Comparison of ENCODE assay signal across 18 mouse cellular contexts in genomic region chr9:110999856-111000255, GRCm38 (mm10). TPM values are rescaled to one million over a fixed set of nuclear protein-coding genes. Genes with fewer than 3 reads are reported as not detected.
DNase-seq lines count a peak whose midpoint lies in the region; ATAC-seq lines count a peak whose summit lies in the region.
"Had no signal": no experiment of that assay in that cellular context is flagged by ENCODE, and none has a peak within 500 bp of the region (broad histone marks: within the 10 kb centered on the region; RNA-seq: fewer than 3 reads in every experiment).

No protein-coding gene starts in this region.

- peak; percentile 34 for DNase-seq in adrenal gland, adult 8-10 months
- no peak for DNase-seq in adrenal gland, adult 18-20 months (ENCODE audit: low spot score in 2 of 2)
- DNase-seq in ovary, postnatal 36 days (ENCODE audit: low spot score), result peak; percentile 50
- no peak for DNase-seq in ovary, postnatal 14 days (ENCODE audit: low spot score)
- peak; percentile 68 to 82 for DNase-seq in kidney, postnatal 36 days
- no peak for DNase-seq in frontal cortex, postnatal 25 days (ENCODE audit: low spot score in 2 of 2)
- no peak for DNase-seq in cerebellum, postnatal 10 days
- DNase-seq: cerebellum, adult 9-11 months; forebrain, postnatal 0 days had no signal

- WGBS in neural tube, embryonic 15.5 days, result 83% methylated on average over 10 of the region's 10 CpGs

- no peaks in the 10 kb centered on the region for H3K27me3 ChIP-seq in neural tube, embryonic 15.5 days (replicated peaks)
- H3K27me3 ChIP-seq: embryonic facial prominence, embryonic 12.5 days; intestine, embryonic 15.5 days; midbrain, embryonic 12.5 days; neural tube, embryonic 13.5 days had no signal

- H3K4me1 ChIP-seq in neural tube, embryonic 15.5 days, result no peaks in the 10 kb centered on the region
- H3K4me1 ChIP-seq: embryonic facial prominence, embryonic 12.5 days; midbrain, embryonic 12.5 days had no signal

- no peak for ATAC-seq in neural tube, embryonic 15.5 days (ENCODE audit: low FRiP score)
- ATAC-seq: forebrain, postnatal 0 days; intestine, embryonic 15.5 days had no signal

- no peak overlapping the region for H3K4me2 ChIP-seq in neural tube, embryonic 15.5 days
- H3K4me2 ChIP-seq: embryonic facial prominence, embryonic 12.5 days; intestine, embryonic 15.5 days; midbrain, embryonic 12.5 days; neural tube, embryonic 13.5 days had no signal

- H3K36me3 ChIP-seq in neural tube, embryonic 15.5 days, result no peaks in the 10 kb centered on the region
- H3K36me3 ChIP-seq: embryonic facial prominence, embryonic 12.5 days; intestine, embryonic 15.5 days; midbrain, embryonic 12.5 days; neural tube, embryonic 13.5 days had no signal

- H3K9ac ChIP-seq in neural tube, embryonic 15.5 days (replicated peaks), result no peak overlapping the region
- H3K9ac ChIP-seq: embryonic facial prominence, embryonic 12.5 days; forebrain, postnatal 0 days; intestine, embryonic 15.5 days; midbrain, embryonic 12.5 days; neural tube, embryonic 13.5 days had no signal

- no peaks in the 10 kb centered on the region for H3K9me3 ChIP-seq in neural tube, embryonic 15.5 days (replicated peaks)
- H3K9me3 ChIP-seq: intestine, embryonic 15.5 days; midbrain, embryonic 12.5 days; neural tube, embryonic 13.5 days had no signal

- H3K4me3 ChIP-seq in neural tube, embryonic 15.5 days (replicated peaks), result no peak overlapping the region
- H3K4me3 ChIP-seq: embryonic facial prominence, embryonic 12.5 days; intestine, embryonic 15.5 days; midbrain, embryonic 12.5 days; neural tube, embryonic 13.5 days had no signal

- no peak overlapping the region for H3K27ac ChIP-seq in neural tube, embryonic 15.5 days (replicated peaks)
- H3K27ac ChIP-seq: embryonic facial prominence, embryonic 12.5 days; intestine, embryonic 15.5 days; midbrain, embryonic 12.5 days; neural tube, embryonic 13.5 days had no signal

RNA-seq across cellular contexts. Expression of gene Rtp3, which starts 9.5 kb away (rescaled TPM):
- total RNA-seq in adrenal gland, adult 8-10 months (2022), result 1 to 10 TPM; 2.5 to 4.6 (median 3.9) TPM
- 1 to 10 TPM; 3.8 to 5.4 TPM for total RNA-seq in adrenal gland, adult 18-20 months (2021)
- 0.10 TPM in 1 of 2 replicates, not detected in the other for polyA plus RNA-seq in neural tube, embryonic 15.5 days (2015; fragmentation: Nextera tagmentation; extraction: Ambion mirVana)
- total RNA-seq: forebrain, postnatal 0 days; MEL had no signal
- polyA plus RNA-seq: embryonic facial prominence, embryonic 12.5 days; forebrain, postnatal 0 days; midbrain, embryonic 12.5 days; neural tube, embryonic 13.5 days had no signal

RNA-seq across cellular contexts. Expression of gene Ltf, which starts 19.2 kb away (rescaled TPM):
- total RNA-seq in adrenal gland, adult 8-10 months (2022), result 1 to 10 TPM in 3 of 4 experiments, under 1 TPM in 1; 0.87 to 3.2 (median 2.0) TPM
- 1 to 10 TPM; 1.2 to 1.7 TPM for total RNA-seq in adrenal gland, adult 18-20 months (2021)
- polyA plus RNA-seq in neural tube, embryonic 15.5 days (2015; fragmentation: Nextera tagmentation; extraction: Ambion mirVana), result 0.88 and 1.5 TPM in 2 replicates
- total RNA-seq: MEL had no signal

RNA-seq across cellular contexts. Expression of gene Lrrc2, which starts 48.5 kb away (rescaled TPM):
- total RNA-seq in adrenal gland, adult 8-10 months (2022), result 10 to 100 TPM; 13.0 to 17.1 (median 14.1) TPM
- 10 to 100 TPM in 1 of 2 experiments, 1 to 10 TPM in 1; 4.0 to 10.4 TPM for total RNA-seq in adrenal gland, adult 18-20 months (2021)
- 0.78 and 1.5 TPM in 2 replicates for polyA plus RNA-seq in neural tube, embryonic 15.5 days (2015; fragmentation: Nextera tagmentation; extraction: Ambion mirVana)
- total RNA-seq: MEL had no signal
- polyA plus RNA-seq: midbrain, embryonic 12.5 days had no signal

RNA-seq across cellular contexts. Expression of gene Tdgf1, which starts 53.9 kb away (rescaled TPM):
- under 1 TPM in 1 of 4 experiments, not detected in 3; 0.14 TPM for total RNA-seq in adrenal gland, adult 8-10 months (2022)
- not detected for total RNA-seq in adrenal gland, adult 18-20 months (2021)
- 0.28 and 0.45 TPM in 2 replicates for polyA plus RNA-seq in neural tube, embryonic 15.5 days (2015; fragmentation: Nextera tagmentation; extraction: Ambion mirVana)
- total RNA-seq: forebrain, postnatal 0 days; MEL had no signal
- polyA plus RNA-seq: embryonic facial prominence, embryonic 12.5 days; heart, embryonic 16.5 days; intestine, embryonic 15.5 days; liver, embryonic 16.5 days; midbrain, embryonic 12.5 days; stomach, embryonic 16.5 days had no signal

RNA-seq across cellular contexts. Expression of gene Ccrl2, which starts 57.5 kb away (rescaled TPM):
- 10 to 100 TPM in 2 of 4 experiments, 1 to 10 TPM in 2; 5.4 to 12.8 (median 9.8) TPM for total RNA-seq in adrenal gland, adult 8-10 months (2022)
- total RNA-seq in adrenal gland, adult 18-20 months (2021), result 10 to 100 TPM in 1 of 2 experiments, 1 to 10 TPM in 1; 9.3 to 10.2 TPM
- polyA plus RNA-seq in neural tube, embryonic 15.5 days (2015; fragmentation: Nextera tagmentation; extraction: Ambion mirVana), result 0.98 and 1.3 TPM in 2 replicates

Comparison
In these comparisons a context has a peak if more than half of its experiments do, and no peak if none do; other contexts are left out.
1. DNase-seq: peak in adrenal gland, adult 8-10 months (single experiment), ovary, postnatal 36 days (single experiment) and kidney, postnatal 36 days (2 of 2); none in adrenal gland, adult 18-20 months (0 of 2), ovary, postnatal 14 days (single experiment), frontal cortex, postnatal 25 days (0 of 2) and cerebellum, postnatal 10 days (0 of 2).